Mouse (Mus musculus) adrenal gland, postnatal 4 days (tissue): Measurements from ENCODE around the gene Tnfsfm13. TPM values are rescaled to one million over a fixed set of nuclear protein-coding genes. Genes with fewer than 3 reads are reported as not detected.
A peak's percentile ranks its signal among the peaks of the same experiment; 100 is the strongest.

Experiments used
- DNase-seq, 2 experiments: peaks; one replicate each; pipeline ENCODE4 v3.0.0; 2021 to 2022; ENCODE audit warnings: low spot score in 2 of 2, mixed read lengths in 2 of 2
- microRNA-seq: library from miRNA; unstranded; fragments of <30 nt; microRNA quantifications from one replicate; pipeline ENCODE4 v1.2.0, GENCODE M21; 2021
- total RNA-seq, 2 experiments: library from RNA; stranded (reverse); gene quantifications; 2 replicates each; pipeline ENCODE4 v1.2.3; 2021

Gene Tnfsfm13
- total RNA-seq, 2 experiments from 2014 or later = 3.1 to 4.6 TPM

- no peak for DNase-seq
Observed at GRCm38 (mm10) chr11:69656617-69657461, 39.1 kb downstream of the Tnfsfm13 start.

GRCm38 (mm10) chr11:69656065-69656455, 39.8 kb downstream of the Tnfsfm13 start:
- no peak for DNase-seq

GRCm38 (mm10) chr11:69655264-69656064, 40.4 kb downstream of the Tnfsfm13 start, which contains the start of gene Sox15:
Gene Sox15, plus strand, starts transcription at chr11:69655314.
- DNase-seq = no peak

GRCm38 (mm10) chr11:69654760-69655159, 41.1 kb downstream of the Tnfsfm13 start:
- DNase-seq = no peak

- DNase-seq = no peak
Observed at GRCm38 (mm10) chr11:69653399-69653798, 42.5 kb downstream of the Tnfsfm13 start.

GRCm38 (mm10) chr11:69645860-69646259, 50.0 kb downstream of the Tnfsfm13 start:
- DNase-seq = no peak

GRCm38 (mm10) chr11:69635471-69635870, 60.4 kb downstream of the Tnfsfm13 start:
- no peak for DNase-seq

- DNase-seq = peak in 1 of 2 experiments; percentile 52
Observed at GRCm38 (mm10) chr11:69633128-69633866, 62.6 kb downstream of the Tnfsfm13 start.

Small RNA genes within 50 kb of the gene (microRNA-seq; reads per million reads assigned to microRNA genes)
- gene Mir1934 (3.7 reads per million, percentile 10 among the genes with 10 or more reads in this experiment), gene Mir467f (not detected)

Other genes starting within 250 kb of the Tnfsfm13 start
- 1 to 10 TPM; 1.1 to 1.7 TPM for gene Dnah2, start 147.0 kb downstream of the Tnfsfm13 start, total RNA-seq
- gene Efnb3, start 135.9 kb downstream of the Tnfsfm13 start, total RNA-seq = 1 to 10 TPM; 9.4 to 9.6 TPM
- 10 to 100 TPM; 13.0 to 13.1 TPM for gene Wrap53, start 115.8 kb downstream of the Tnfsfm13 start, total RNA-seq
- 100 to 1,000 TPM in 1 of 2 experiments, 10 to 100 TPM in 1; 92.4 to 101 TPM for gene Trp53, start 115.7 kb downstream of the Tnfsfm13 start, total RNA-seq
- 10 to 100 TPM; 74.6 to 83.4 TPM for gene Atp1b2, start 90.2 kb downstream of the Tnfsfm13 start, total RNA-seq
- under 1 TPM in 1 of 2 experiments, not detected in 1; 0.59 TPM for gene Shbg, start 78.2 kb downstream of the Tnfsfm13 start, total RNA-seq
- gene Sat2, start 74.1 kb downstream of the Tnfsfm13 start, total RNA-seq = 10 to 100 TPM; 18.3 to 20.9 TPM
- gene Fxr2, start 63.1 kb downstream of the Tnfsfm13 start, total RNA-seq = 100 to 1,000 TPM in 1 of 2 experiments, 10 to 100 TPM in 1; 89.3 to 111 TPM
- gene Sox15, start 40.8 kb downstream of the Tnfsfm13 start, total RNA-seq = under 1 TPM; 0.62 to 0.73 TPM
- 100 to 1,000 TPM; 107 to 119 TPM for gene Mpdu1, start 33.5 kb downstream of the Tnfsfm13 start, total RNA-seq
- gene Cd68, start 29.9 kb downstream of the Tnfsfm13 start, total RNA-seq = 10 to 100 TPM; 11.9 to 12.5 TPM
- 100 to 1,000 TPM; 640 to 673 TPM for gene Eif4a1, start 23.7 kb downstream of the Tnfsfm13 start, total RNA-seq
- gene Senp3, start 14.0 kb downstream of the Tnfsfm13 start, total RNA-seq = 10 to 100 TPM; 86.6 to 90.7 TPM
- 1 to 10 TPM; 4.2 to 5.2 TPM for gene Tnfsf13, start 10.3 kb downstream of the Tnfsfm13 start, total RNA-seq
- gene Tnfsf12, start 249 bp downstream of the Tnfsfm13 start, total RNA-seq = 10 to 100 TPM; 23.0 to 23.1 TPM
- gene Polr2a, start 62.5 kb upstream of the Tnfsfm13 start, total RNA-seq = 100 to 1,000 TPM in 1 of 2 experiments, 10 to 100 TPM in 1; 92.4 to 108 TPM
- not detected for gene Slc35g3, start 65.9 kb upstream of the Tnfsfm13 start, total RNA-seq
- 10 to 100 TPM; 48.5 to 58.3 TPM for gene Zbtb4, start 69.8 kb upstream of the Tnfsfm13 start, total RNA-seq
- 1 to 10 TPM; 3.6 to 4.0 TPM for gene Chrnb1, start 99.8 kb upstream of the Tnfsfm13 start, total RNA-seq
- gene Fgf11, start 105.8 kb upstream of the Tnfsfm13 start, total RNA-seq = 1 to 10 TPM; 3.4 to 4.8 TPM
- gene Tmem102, start 109.5 kb upstream of the Tnfsfm13 start, total RNA-seq = 1 to 10 TPM in 1 of 2 experiments, under 1 TPM in 1; 0.76 to 1.4 TPM
- not detected for gene Gm39566, start 119.2 kb upstream of the Tnfsfm13 start, total RNA-seq
- gene Spem2, start 122.4 kb upstream of the Tnfsfm13 start, total RNA-seq = not detected
- not detected for gene Spem1, start 126.1 kb upstream of the Tnfsfm13 start, total RNA-seq
- gene Nlgn2, start 141.7 kb upstream of the Tnfsfm13 start, total RNA-seq = 10 to 100 TPM; 33.6 to 35.2 TPM
- 100 to 1,000 TPM; 141 to 143 TPM for gene Tmem256, start 142.4 kb upstream of the Tnfsfm13 start, total RNA-seq
- gene Plscr3, start 150.3 kb upstream of the Tnfsfm13 start, total RNA-seq = 10 to 100 TPM; 76.6 to 77.9 TPM
- gene Tnk1, start 162.6 kb upstream of the Tnfsfm13 start, total RNA-seq = 1 to 10 TPM in 1 of 2 experiments, under 1 TPM in 1; 0.17 to 1.7 TPM
- not detected for gene Tmem95, start 181.9 kb upstream of the Tnfsfm13 start, total RNA-seq
- 1 to 10 TPM; 3.4 to 4.1 TPM for gene Kctd11, start 185.3 kb upstream of the Tnfsfm13 start, total RNA-seq
- 1 to 10 TPM; 1.4 to 1.7 TPM for gene Acap1, start 199.4 kb upstream of the Tnfsfm13 start, total RNA-seq
- 1 to 10 TPM; 4.8 to 5.6 TPM for gene 2810408A11Rik, start 204.9 kb upstream of the Tnfsfm13 start, total RNA-seq
- 10 to 100 TPM; 45.9 to 53.3 TPM for gene Neurl4, start 205.0 kb upstream of the Tnfsfm13 start, total RNA-seq
- 10 to 100 TPM; 60.0 to 67.0 TPM for gene Gps2, start 217.8 kb upstream of the Tnfsfm13 start, total RNA-seq
- gene Eif5a, start 225.9 kb upstream of the Tnfsfm13 start, total RNA-seq = 100 to 1,000 TPM; 598 to 600 TPM
- gene Ybx2, start 239.7 kb upstream of the Tnfsfm13 start, total RNA-seq = 10 to 100 TPM in 1 of 2 experiments, 1 to 10 TPM in 1; 9.7 to 20.6 TPM